Mouse (Mus musculus): ENCODE measurements around the gene Pdlim4. TPM values are rescaled to one million over a fixed set of nuclear protein-coding genes. Genes with fewer than 3 reads are reported as not detected.
A peak's percentile ranks its signal among the peaks of the same experiment; 100 is the strongest.

Gene Pdlim4
- polyA plus RNA-seq, 1 experiment from 2014 or later: 9.5 TPM

DNA sequence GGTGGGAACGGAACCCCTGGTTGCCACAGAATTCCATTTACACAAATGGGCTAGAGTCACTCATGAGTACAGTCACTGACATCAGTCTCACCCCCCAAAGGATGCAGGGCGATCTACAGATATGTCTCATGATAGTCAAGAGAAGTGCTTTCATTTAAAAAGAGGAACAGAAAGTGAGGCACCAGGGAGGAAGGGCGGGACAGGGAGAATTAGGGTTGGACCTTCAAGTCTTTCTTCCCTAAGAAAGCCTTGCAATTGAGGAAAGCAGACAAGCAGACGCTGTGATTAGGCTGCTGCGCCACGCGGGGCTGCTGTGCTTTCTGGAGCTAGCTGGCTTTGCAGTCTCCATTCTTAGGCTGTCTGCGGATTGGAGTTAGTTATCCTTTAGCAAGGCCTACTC is 22.9 kb upstream of the Pdlim4 start:
- Histone ChIP-seq H3K4me3 (no peak overlapping the region), H3K9me3 (no peaks in the 10 kb centered on the region), H3K27me3 (replicated peaks) (no peaks in the 10 kb centered on the region), H3K9ac (no peak overlapping the region), H3K4me1 (peaks cover 9% of the 10 kb centered on the region; the same call in 1 of the 2 replicates), H3K36me3 (no peaks in the 10 kb centered on the region), H3K4me2 (no peak overlapping the region), H3K27ac (replicated peaks) (no peak overlapping the region)
- no peak for ATAC-seq (ENCODE audit: extremely low read depth, insufficient number of reproducible peaks, low FRiP score, low TSS enrichment)
- 49% methylated on average over 8 of the region's 8 CpGs for WGBS

GRCm38 (mm10) chr11:54090091-54090879 is 21.5 kb upstream of the Pdlim4 start:
- Histone ChIP-seq H3K36me3 (no peaks in the 10 kb centered on the region), H3K4me3 (no peak overlapping the region), H3K4me1 (peaks cover 9% of the 10 kb centered on the region; the same call in 1 of the 2 replicates), H3K27ac (replicated peaks) (no peak overlapping the region), H3K4me2 (no peak overlapping the region), H3K27me3 (replicated peaks) (no peaks in the 10 kb centered on the region), H3K9me3 (no peaks in the 10 kb centered on the region), H3K9ac (no peak overlapping the region)
- no peak for ATAC-seq (ENCODE audit: extremely low read depth, insufficient number of reproducible peaks, low FRiP score, low TSS enrichment)
- WGBS: 84% methylated on average over 1 of the region's 1 CpGs

DNA sequence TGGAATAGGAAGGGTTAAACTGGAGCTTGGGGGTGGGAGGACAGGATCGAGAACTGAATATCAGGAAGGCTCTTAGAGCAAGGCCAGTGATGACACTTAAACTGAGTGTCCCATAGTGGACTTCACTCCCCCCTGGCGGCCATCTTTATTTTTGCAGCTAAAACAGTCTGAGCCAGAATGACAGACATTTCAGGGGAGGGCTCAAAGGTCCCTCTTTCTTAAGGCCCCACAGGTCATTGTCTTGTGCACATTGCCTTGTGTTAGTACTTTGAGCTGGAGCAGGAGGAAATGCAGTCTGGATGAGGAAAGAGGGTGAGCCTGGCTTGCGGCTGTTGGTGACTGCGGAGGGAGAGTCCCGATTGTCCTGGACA is 20.1 kb upstream of the Pdlim4 start:
- 48% methylated on average over 5 of the region's 5 CpGs for WGBS
- Histone ChIP-seq H3K9ac (no peak overlapping the region), H3K27ac (replicated peaks) (no peak overlapping the region), H3K9me3 (no peaks in the 10 kb centered on the region), H3K4me1 (peaks cover 9% of the 10 kb centered on the region; the same call in 1 of the 2 replicates), H3K4me3 (no peak overlapping the region), H3K36me3 (no peaks in the 10 kb centered on the region), H3K4me2 (no peak overlapping the region), H3K27me3 (replicated peaks) (no peaks in the 10 kb centered on the region)
- no peak for ATAC-seq (ENCODE audit: extremely low read depth, insufficient number of reproducible peaks, low FRiP score, low TSS enrichment)

- no peak overlapping the region for H3K27ac ChIP-seq (replicated peaks)
- peaks cover 9% of the 10 kb centered on the region; the same call in 1 of the 2 replicates for H3K4me1 ChIP-seq
- no peak for ATAC-seq (ENCODE audit: extremely low read depth, insufficient number of reproducible peaks, low FRiP score, low TSS enrichment)
- H3K4me3 ChIP-seq: no peak overlapping the region
- H3K36me3 ChIP-seq: no peaks in the 10 kb centered on the region
- H3K4me2 ChIP-seq: no peak overlapping the region
- H3K9ac ChIP-seq: no peak overlapping the region
- WGBS: 75% methylated on average over 7 of the region's 7 CpGs
- H3K27me3 ChIP-seq (replicated peaks): no peaks in the 10 kb centered on the region
- no peaks in the 10 kb centered on the region for H3K9me3 ChIP-seq
Measured at GRCm38 (mm10) chr11:54088253-54088946, 19.6 kb upstream of the Pdlim4 start.

GRCm38 (mm10) chr11:54085816-54086215 is 17.0 kb upstream of the Pdlim4 start:
- no peak overlapping the region for H3K27ac ChIP-seq (replicated peaks)
- H3K4me3 ChIP-seq: no peak overlapping the region
- no peaks in the 10 kb centered on the region for H3K27me3 ChIP-seq (replicated peaks)
- H3K4me1 ChIP-seq: no peaks in the 10 kb centered on the region
- no peak overlapping the region for H3K9ac ChIP-seq
- no peaks in the 10 kb centered on the region for H3K36me3 ChIP-seq
- 62% methylated on average over 5 of the region's 5 CpGs for WGBS
- no peak overlapping the region for H3K4me2 ChIP-seq
- no peaks in the 10 kb centered on the region for H3K9me3 ChIP-seq
- ATAC-seq (ENCODE audit: extremely low read depth, insufficient number of reproducible peaks, low FRiP score, low TSS enrichment): no peak

GRCm38 (mm10) chr11:54084976-54085375 is 16.2 kb upstream of the Pdlim4 start:
- Histone ChIP-seq H3K4me2 (no peak overlapping the region), H3K36me3 (no peaks in the 10 kb centered on the region), H3K27ac (replicated peaks) (no peak overlapping the region), H3K4me1 (0 out of 2 replicates have a peak, but pooled peaks cover 3% of the 10 kb centered on the region), H3K27me3 (replicated peaks) (no peaks in the 10 kb centered on the region), H3K4me3 (no peak overlapping the region), H3K9me3 (no peaks in the 10 kb centered on the region), H3K9ac (no peak overlapping the region)
- 85% methylated on average over 1 of the region's 1 CpGs for WGBS
- ATAC-seq (ENCODE audit: extremely low read depth, insufficient number of reproducible peaks, low FRiP score, low TSS enrichment): no peak

- H3K9ac ChIP-seq: no peak overlapping the region
- no peaks in the 10 kb centered on the region for H3K9me3 ChIP-seq
- 80% methylated on average over 5 of the region's 5 CpGs for WGBS
- H3K27ac ChIP-seq (replicated peaks): no peak overlapping the region
- no peaks in the 10 kb centered on the region for H3K36me3 ChIP-seq
- H3K4me3 ChIP-seq: no peak overlapping the region
- ATAC-seq (ENCODE audit: extremely low read depth, insufficient number of reproducible peaks, low FRiP score, low TSS enrichment): no peak
- H3K4me2 ChIP-seq: no peak overlapping the region
- 0 out of 2 replicates have a peak, but pooled peaks cover 3% of the 10 kb centered on the region for H3K4me1 ChIP-seq
- no peaks in the 10 kb centered on the region; the same call in 1 of the 2 replicates for H3K27me3 ChIP-seq (replicated peaks)
Measured at GRCm38 (mm10) chr11:54082725-54083124, 13.9 kb upstream of the Pdlim4 start.

DNA sequence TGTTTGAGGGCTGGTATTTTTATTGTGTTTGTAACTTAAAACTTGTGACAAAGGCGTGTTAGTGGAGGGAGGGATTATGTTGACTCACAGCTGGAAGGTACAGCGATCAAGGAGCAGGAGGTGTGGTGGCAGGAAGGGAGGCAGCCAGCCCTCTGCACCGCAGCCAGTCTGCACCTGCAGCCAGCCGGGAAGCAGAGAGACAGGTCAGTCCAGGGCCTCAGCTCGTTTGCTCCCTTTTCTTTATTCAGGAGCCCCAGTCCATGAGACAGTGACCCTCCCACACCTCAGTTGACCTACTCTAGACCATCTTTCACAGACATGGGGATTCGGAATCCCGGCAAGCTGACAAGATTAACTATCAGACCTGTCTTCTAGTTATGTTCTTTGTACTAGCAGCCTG is 11.6 kb upstream of the Pdlim4 start:
- no peaks in the 10 kb centered on the region for H3K9me3 ChIP-seq
- ATAC-seq (ENCODE audit: extremely low read depth, insufficient number of reproducible peaks, low FRiP score, low TSS enrichment): no peak
- H3K36me3 ChIP-seq: no peaks in the 10 kb centered on the region
- H3K27ac ChIP-seq (replicated peaks): no peak overlapping the region
- H3K9ac ChIP-seq: no peak overlapping the region
- peaks cover 15% of the 10 kb centered on the region for H3K27me3 ChIP-seq (replicated peaks)
- H3K4me3 ChIP-seq: no peak overlapping the region
- 0 out of 2 replicates have a peak, but pooled peaks cover 3% of the 10 kb centered on the region for H3K4me1 ChIP-seq
- no peak overlapping the region for H3K4me2 ChIP-seq
- 32% methylated on average over 7 of the region's 7 CpGs for WGBS

GRCm38 (mm10) chr11:54076101-54076500 is 7.3 kb upstream of the Pdlim4 start:
- H3K4me2 ChIP-seq: no peak overlapping the region
- 91% methylated on average over 1 of the region's 1 CpGs for WGBS
- no peak overlapping the region for H3K9ac ChIP-seq
- H3K4me1 ChIP-seq: peaks cover 25% of the 10 kb centered on the region
- peaks cover 54% of the 10 kb centered on the region for H3K27me3 ChIP-seq (replicated peaks)
- no peaks in the 10 kb centered on the region for H3K9me3 ChIP-seq
- H3K36me3 ChIP-seq: no peaks in the 10 kb centered on the region
- H3K27ac ChIP-seq (replicated peaks): no peak overlapping the region
- ATAC-seq (ENCODE audit: extremely low read depth, insufficient number of reproducible peaks, low FRiP score, low TSS enrichment): no peak
- H3K4me3 ChIP-seq: no peak overlapping the region

DNA sequence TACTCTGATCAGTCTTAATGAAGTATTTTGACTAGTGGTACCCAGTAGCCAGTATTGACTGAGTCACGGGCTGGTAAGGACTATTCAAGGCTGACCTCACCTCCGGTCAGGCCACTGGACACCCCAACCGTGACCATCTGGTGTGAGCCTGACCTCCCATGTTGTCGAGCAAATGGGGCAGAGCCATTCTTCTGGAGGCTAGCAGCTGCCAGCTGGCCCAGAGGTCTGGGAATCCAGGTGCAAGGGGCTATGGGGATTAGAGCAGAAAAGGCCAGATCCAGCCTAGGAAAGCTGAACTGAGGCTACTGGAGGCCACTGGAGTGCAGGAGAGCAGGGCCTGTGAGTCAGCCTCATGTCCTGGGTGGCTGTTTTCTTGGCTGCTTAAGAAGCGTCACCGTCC is 6.5 kb upstream of the Pdlim4 start:
- Histone ChIP-seq H3K4me2 (no peak overlapping the region), H3K4me3 (no peak overlapping the region), H3K27ac (replicated peaks) (no peak overlapping the region), H3K27me3 (replicated peaks) (peaks cover 61% of the 10 kb centered on the region), H3K4me1 (peaks cover 22% of the 10 kb centered on the region), H3K36me3 (no peaks in the 10 kb centered on the region), H3K9me3 (no peaks in the 10 kb centered on the region), H3K9ac (no peak overlapping the region)
- 71% methylated on average over 6 of the region's 6 CpGs for WGBS
- ATAC-seq (ENCODE audit: extremely low read depth, insufficient number of reproducible peaks, low FRiP score, low TSS enrichment): no peak

GRCm38 (mm10) chr11:54073291-54073690 is 4.5 kb upstream of the Pdlim4 start:
- Histone ChIP-seq H3K4me1 (peaks cover 33% of the 10 kb centered on the region), H3K9me3 (no peaks in the 10 kb centered on the region), H3K27ac (replicated peaks) (no peak overlapping the region), H3K36me3 (no peaks in the 10 kb centered on the region), H3K4me3 (no peak overlapping the region), H3K27me3 (replicated peaks) (peaks cover 82% of the 10 kb centered on the region), H3K9ac (0 out of 2 replicates have a peak overlapping the region, but pooled peaks have one; percentile 6), H3K4me2 (peak overlapping the region; percentile 11; the same call in 1 of the 2 replicates)
- no peak for ATAC-seq (ENCODE audit: extremely low read depth, insufficient number of reproducible peaks, low FRiP score, low TSS enrichment)
- WGBS: 50% methylated on average over 4 of the region's 4 CpGs
